Mouse (Mus musculus) kidney, adult 11 months (tissue): ENCODE data around the gene Npas4.
"Not testable (repeated sequence)": the region's sequence is repeated elsewhere in the genome, so short reads cannot be mapped to it uniquely, and the experiment has no call there.

Experiments
- DNase-seq: peaks from one replicate; pipeline ENCODE4 v3.0.0; 2022

The Npas4 gene

GRCm38 (mm10) chr19:4992371-4992770, 2.3 kb upstream of the Npas4 start:
- no peak for DNase-seq

GRCm38 (mm10) chr19:4990716-4991115, 600 bp upstream of the Npas4 start:
- no peak for DNase-seq

- no peak for DNase-seq
Measured at GRCm38 (mm10) chr19:4989434-4990255, 471 bp downstream of the Npas4 start.

GRCm38 (mm10) chr19:4989013-4989412, 1.1 kb downstream of the Npas4 start:
- DNase-seq = peak; percentile 69

GRCm38 (mm10) chr19:4981767-4982166, 8.3 kb downstream of the Npas4 start:
- DNase-seq = peak; percentile 12

GRCm38 (mm10) chr19:4968236-4968635, 21.9 kb downstream of the Npas4 start:
- no peak for DNase-seq

GRCm38 (mm10) chr19:4961928-4962601, 28.1 kb downstream of the Npas4 start, which contains the start of gene Mrpl11:
Mrpl11 (plus strand) TSS chr19:4962147.
- DNase-seq = peak; percentile 92

- not testable (repeated sequence) for DNase-seq
Measured at GRCm38 (mm10) chr19:4948641-4949040, 41.5 kb downstream of the Npas4 start.

GRCm38 (mm10) chr19:4945540-4945939, 44.6 kb downstream of the Npas4 start:
- no peak for DNase-seq

GRCm38 (mm10) chr19:4943253-4943588, 46.9 kb downstream of the Npas4 start:
- DNase-seq = no peak

GRCm38 (mm10) chr19:4942551-4943252, 47.4 kb downstream of the Npas4 start, which contains the start of gene Peli3:
Peli3 (minus strand) TSS chr19:4943127.
- DNase-seq = peak; percentile 57

- no peak for DNase-seq
Measured at GRCm38 (mm10) chr19:4937444-4938310, 52.4 kb downstream of the Npas4 start.

GRCm38 (mm10) chr19:4936896-4937295, 53.2 kb downstream of the Npas4 start:
- DNase-seq = no peak
